8 mouse cellular contexts compared by ENCODE assay signal in the genomic region with DNA sequence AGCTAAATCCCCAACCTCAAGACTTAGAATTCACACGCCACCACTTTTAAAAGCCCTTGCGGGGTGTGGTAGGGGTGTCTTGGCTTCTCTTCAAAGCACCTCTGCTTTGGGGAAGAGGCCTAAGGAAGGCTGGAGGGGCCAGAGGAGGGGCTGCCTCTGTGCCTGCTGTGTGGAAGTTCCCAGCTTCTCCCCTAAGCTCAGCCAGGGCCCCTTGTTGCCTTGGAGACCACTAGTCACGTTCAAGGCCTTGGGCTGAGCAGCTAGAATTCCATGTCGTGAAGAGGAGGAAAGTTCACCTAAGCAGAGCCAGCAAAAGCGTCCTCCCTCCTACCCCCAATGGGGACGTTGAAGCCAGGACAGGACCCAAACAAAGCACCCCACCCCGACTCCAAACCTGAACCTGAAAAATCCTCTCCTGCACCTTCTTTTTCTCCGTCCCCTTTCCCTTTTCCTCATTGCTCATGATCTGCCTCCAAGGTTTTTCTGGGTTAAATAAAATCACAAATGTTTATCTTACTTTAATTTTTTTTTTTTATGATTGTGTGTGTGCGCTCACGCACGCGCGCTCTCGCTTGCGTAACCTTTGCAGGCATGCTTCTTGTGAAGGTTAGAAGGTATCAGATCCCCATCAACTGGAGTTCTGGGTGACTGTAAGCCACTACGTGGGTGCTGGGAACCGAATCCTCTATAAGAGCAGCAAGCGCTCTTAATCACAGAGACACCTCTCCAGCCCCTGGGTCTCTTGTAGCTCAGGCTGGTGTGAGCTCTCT. TPM values are rescaled to one million over a fixed set of nuclear protein-coding genes. Genes with fewer than 3 reads are reported as not detected.
A peak's percentile ranks its signal among the peaks of the same experiment; 100 is the strongest.
DNase-seq lines count a peak whose midpoint lies in the region; ATAC-seq lines count a peak whose summit lies in the region.

No protein-coding gene starts in this region.

- H3K27ac ChIP-seq in heart, embryonic 12.5 days (ENCODE audit: poor library complexity, severe bottlenecking): peak overlapping the region; percentile 85
- H3K27ac ChIP-seq in hindbrain, embryonic 15.5 days (replicated peaks): peak overlapping the region; percentile 75

- no peak overlapping the region for H3K4me3 ChIP-seq in heart, embryonic 12.5 days
- H3K4me3 ChIP-seq in hindbrain, embryonic 15.5 days: no peak overlapping the region

- 0 out of 2 replicates have a peak overlapping the region, but pooled peaks have one; percentile 3 for H3K9ac ChIP-seq in heart, embryonic 12.5 days
- no peak overlapping the region for H3K9ac ChIP-seq in hindbrain, embryonic 15.5 days

- intact Hi-C loops in heart, postnatal 10 days (cut with DNase I): no loop called here
- intact Hi-C loops in left cerebral cortex, postnatal 14 days (cut with DNase I): no loop called here

- H3K4me1 ChIP-seq in heart, embryonic 12.5 days (replicated peaks): peaks cover 61% of the 10 kb centered on the region
- peaks cover 58% of the 10 kb centered on the region for H3K4me1 ChIP-seq in hindbrain, embryonic 15.5 days (replicated peaks)

- ATAC-seq in heart, embryonic 12.5 days (ENCODE audit: insufficient number of reproducible peaks, low FRiP score): peak; percentile 67
- ATAC-seq in common myeloid progenitor, adult 5-6 weeks (replicated peaks; ENCODE audit: low read depth, poor library complexity, severe bottlenecking): peak; percentile 6; the same call in 1 of the 2 replicates
- peak; percentile 57; the same call in 1 of the 2 replicates for ATAC-seq in hindbrain, embryonic 15.5 days (ENCODE audit: low FRiP score, low read depth)

- 57% methylated on average over 18 of the region's 18 CpGs for WGBS in heart, embryonic 12.5 days
- WGBS in hindbrain, embryonic 15.5 days: 52% methylated on average over 18 of the region's 18 CpGs

- no peaks in the 10 kb centered on the region for H3K27me3 ChIP-seq in heart, embryonic 12.5 days (replicated peaks)
- H3K27me3 ChIP-seq in hindbrain, embryonic 15.5 days: no peaks in the 10 kb centered on the region

- no peak for DNase-seq in heart, postnatal 10 days
- DNase-seq in neural tube, embryonic 10.5 days (ENCODE audit: extremely low spot score, low spot score): peak; percentile 71
- no peak for DNase-seq in cerebellum, adult 11-12 months
- no peak for DNase-seq in left cerebral cortex, postnatal 14 days (ENCODE audit: low spot score in 2 of 2)
- no peak for DNase-seq in cerebellum, postnatal 25 days

- 0 out of 2 replicates have a peak, but pooled peaks cover 2% of the 10 kb centered on the region for H3K9me3 ChIP-seq in heart, embryonic 12.5 days (replicated peaks)
- no peaks in the 10 kb centered on the region for H3K9me3 ChIP-seq in hindbrain, embryonic 15.5 days

- peaks cover 21% of the 10 kb centered on the region for H3K36me3 ChIP-seq in heart, embryonic 12.5 days
- no peaks in the 10 kb centered on the region for H3K36me3 ChIP-seq in hindbrain, embryonic 15.5 days

- H3K4me2 ChIP-seq in heart, embryonic 12.5 days: peak overlapping the region; percentile 36
- peak overlapping the region; percentile 22 for H3K4me2 ChIP-seq in hindbrain, embryonic 15.5 days

RNA-seq across cellular contexts. Expression of gene Ccdc8, which starts 0.6 kb away (rescaled TPM):
- 19.6 and 29.4 TPM in 2 replicates for polyA plus RNA-seq in heart, embryonic 12.5 days (2016; fragmentation: Nextera tagmentation; extraction: Ambion mirVana)
- 10 to 100 TPM; 15.6 to 18.0 TPM for total RNA-seq in heart, postnatal 10 days (2021)
- 6.5 and 8.2 TPM in 2 replicates for total RNA-seq in common myeloid progenitor, adult 5-6 weeks (2017)
- 7.4 and 7.7 TPM in 2 replicates for polyA plus RNA-seq in hindbrain, embryonic 15.5 days (2015; fragmentation: Nextera tagmentation; extraction: Ambion mirVana)
- total RNA-seq in left cerebral cortex, postnatal 14 days (2021): 1 to 10 TPM; 3.0 TPM

RNA-seq across cellular contexts. Expression of gene Gm42372, which starts 9.0 kb away (rescaled TPM):
- 0.14 and 0.15 TPM in 2 replicates for polyA plus RNA-seq in heart, embryonic 12.5 days (2016; fragmentation: Nextera tagmentation; extraction: Ambion mirVana)
- total RNA-seq in heart, postnatal 10 days (2021): under 1 TPM in 1 of 2 experiments, not detected in 1; 0.10 TPM
- 0.37 TPM in 1 of 2 replicates, not detected in the other for total RNA-seq in common myeloid progenitor, adult 5-6 weeks (2017)
- polyA plus RNA-seq in hindbrain, embryonic 15.5 days (2015; fragmentation: Nextera tagmentation; extraction: Ambion mirVana): 5.9 and 6.0 TPM in 2 replicates
- total RNA-seq in left cerebral cortex, postnatal 14 days (2021): 10 to 100 TPM; 59.2 to 61.7 TPM

RNA-seq across cellular contexts. Expression of gene Pnmal1, which starts 32.4 kb away (rescaled TPM):
- polyA plus RNA-seq in heart, embryonic 12.5 days (2016; fragmentation: Nextera tagmentation; extraction: Ambion mirVana): 0.14 and 0.28 TPM in 2 replicates
- not detected for total RNA-seq in heart, postnatal 10 days (2021)
- 0.09 TPM in 1 of 2 replicates, not detected in the other for total RNA-seq in common myeloid progenitor, adult 5-6 weeks (2017)
- polyA plus RNA-seq in hindbrain, embryonic 15.5 days (2015; fragmentation: Nextera tagmentation; extraction: Ambion mirVana): 52.6 and 57.5 TPM in 2 replicates
- 10 to 100 TPM; 85.4 to 91.6 TPM for total RNA-seq in left cerebral cortex, postnatal 14 days (2021)

RNA-seq across cellular contexts. Expression of gene Ppp5c, which starts 35.9 kb away (rescaled TPM):
- polyA plus RNA-seq in heart, embryonic 12.5 days (2016; fragmentation: Nextera tagmentation; extraction: Ambion mirVana): 87.3 and 91.9 TPM in 2 replicates
- 100 to 1,000 TPM; 104 to 105 TPM for total RNA-seq in heart, postnatal 10 days (2021)
- total RNA-seq in common myeloid progenitor, adult 5-6 weeks (2017): 75.0 and 99.0 TPM in 2 replicates
- 125 and 136 TPM in 2 replicates for polyA plus RNA-seq in hindbrain, embryonic 15.5 days (2015; fragmentation: Nextera tagmentation; extraction: Ambion mirVana)
- total RNA-seq in left cerebral cortex, postnatal 14 days (2021): 100 to 1,000 TPM; 182 to 185 TPM

RNA-seq across cellular contexts. Expression of gene Pnmal2, which starts 47.4 kb away (rescaled TPM):
- polyA plus RNA-seq in heart, embryonic 12.5 days (2016; fragmentation: Nextera tagmentation; extraction: Ambion mirVana): 3.5 and 4.2 TPM in 2 replicates
- total RNA-seq in heart, postnatal 10 days (2021): 1 to 10 TPM; 5.0 to 5.2 TPM
- not detected in 2 replicates for total RNA-seq in common myeloid progenitor, adult 5-6 weeks (2017)
- 142 and 150 TPM in 2 replicates for polyA plus RNA-seq in hindbrain, embryonic 15.5 days (2015; fragmentation: Nextera tagmentation; extraction: Ambion mirVana)
- 100 to 1,000 TPM; 215 to 249 TPM for total RNA-seq in left cerebral cortex, postnatal 14 days (2021)

Comparison
In these comparisons a context has a peak if more than half of its experiments do, and no peak if none do; other contexts are left out.
1. ATAC-seq: peak in every context shown above with its lines; median percentile 67 in heart, embryonic 12.5 days; 57 in hindbrain, embryonic 15.5 days; 6 in common myeloid progenitor, adult 5-6 weeks.
2. RNA of gene Gm42372, which starts 9.0 kb away (total RNA-seq): 59.2 to 61.7 TPM in left cerebral cortex, postnatal 14 days; 0.37 TPM in common myeloid progenitor, adult 5-6 weeks and 0.10 TPM in heart, postnatal 10 days; every median in the first group is over 10 times any median in the second.
3. RNA of gene Pnmal1, which starts 32.4 kb away (total RNA-seq): 85.4 to 91.6 TPM in left cerebral cortex, postnatal 14 days; 0.09 TPM in common myeloid progenitor, adult 5-6 weeks and not detected in heart, postnatal 10 days; every median in the first group is over 10 times any median in the second.